Mouse (Mus musculus): ENCODE measurements around the gene Nat8f4. TPM values are rescaled to one million over a fixed set of nuclear protein-coding genes. Genes with fewer than 3 reads are reported as not detected.
A peak's percentile ranks its signal among the peaks of the same experiment; 100 is the strongest.
"Not testable (repeated sequence)": the region's sequence is repeated elsewhere in the genome, so short reads cannot be mapped to it uniquely, and the experiment has no call there.

The Nat8f4 gene
- total RNA-seq (2021), result 1 to 10 TPM; 7.9 to 8.6 TPM

DNA sequence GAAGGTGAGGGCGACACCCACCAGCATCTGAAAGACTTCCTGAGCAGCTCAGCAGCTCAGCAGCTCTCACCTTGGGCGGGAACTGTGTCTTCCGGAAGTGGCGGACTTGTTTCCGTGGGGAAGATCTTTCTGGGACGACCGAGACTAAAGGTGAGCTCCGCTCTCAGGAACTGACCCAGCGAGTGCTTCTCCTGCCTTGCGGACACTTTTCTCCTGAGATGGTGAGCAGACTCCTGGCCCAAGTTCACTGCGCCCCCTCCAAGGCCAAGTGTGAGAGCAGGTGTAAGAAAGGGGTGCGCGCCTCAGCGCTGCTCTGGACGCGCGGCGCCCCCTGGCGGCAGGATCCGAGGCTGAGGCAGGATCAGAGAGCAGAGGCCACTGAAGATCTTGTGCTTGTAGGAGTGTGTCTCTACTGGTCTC lies at the start of gene Nat8f4:
TSS of gene Nat8f4 (minus strand) at position 243 of the 420 bp plus-strand sequence.
- peak; percentile 83 for DNase-seq (ENCODE audit: extremely low spot score in 1 of 2, low spot score in 1 of 2)

DNA sequence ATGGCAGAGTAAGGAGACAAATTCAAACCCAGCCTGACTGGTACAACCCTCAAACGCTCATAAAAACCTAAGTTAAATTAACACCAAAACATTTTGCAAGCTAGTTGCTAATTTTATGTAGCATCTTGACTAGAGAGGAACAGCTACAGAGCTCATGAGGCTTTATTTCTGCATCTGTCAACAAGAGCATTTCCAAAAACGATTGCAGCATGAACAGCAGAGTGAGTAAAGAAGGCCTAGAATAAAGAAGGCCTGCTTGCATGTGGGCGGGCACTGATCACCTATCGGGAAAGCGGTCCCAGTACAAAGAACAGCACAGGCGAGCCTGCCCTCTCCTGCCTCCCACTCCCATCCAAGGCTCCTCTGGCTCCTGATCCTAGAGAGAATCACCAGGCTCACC lies 43.9 kb upstream of the Nat8f4 start:
- DNase-seq (ENCODE audit: extremely low spot score in 1 of 2, low spot score in 1 of 2), result no peak

DNA sequence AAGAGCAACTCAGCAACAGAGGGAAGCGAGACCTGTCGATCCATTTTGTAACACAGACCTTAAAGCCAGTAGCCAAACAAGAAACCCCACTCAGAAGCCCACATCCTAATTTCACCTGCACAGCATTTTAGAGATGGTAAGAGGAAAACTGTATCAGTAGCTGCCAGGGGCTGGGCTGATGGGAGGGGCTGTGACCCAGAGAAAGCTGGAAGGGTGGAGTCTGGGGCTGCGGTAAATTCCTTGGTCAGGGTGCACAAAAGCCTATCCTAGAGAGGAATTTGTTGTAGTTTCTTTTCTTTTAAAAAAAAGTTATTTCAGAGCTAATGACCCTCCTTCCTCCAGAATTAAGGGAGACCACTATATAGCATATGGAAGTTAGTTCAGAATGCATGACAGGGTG lies 37.8 kb upstream of the Nat8f4 start:
- DNase-seq (ENCODE audit: extremely low spot score in 1 of 2, low spot score in 1 of 2), result no peak

DNA sequence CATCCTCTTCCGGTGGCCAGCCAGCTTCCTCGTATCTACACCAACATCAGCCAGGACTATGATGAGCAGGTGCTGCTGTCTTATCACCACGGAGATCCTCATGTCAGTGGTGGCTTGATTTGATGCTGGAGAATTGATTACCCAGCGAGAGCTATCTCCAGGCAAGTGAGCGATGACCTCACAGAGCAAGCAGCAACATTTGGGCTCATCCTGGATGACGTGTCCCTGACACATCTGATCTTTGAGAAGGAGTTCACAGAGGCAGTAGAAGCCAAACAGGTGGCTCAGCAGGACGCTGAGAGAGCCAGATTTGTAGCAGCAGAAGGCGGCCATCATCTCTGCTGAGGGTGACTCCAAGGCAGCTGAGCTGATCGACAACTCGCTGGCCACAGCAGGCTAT lies 34.0 kb upstream of the Nat8f4 start:
- DNase-seq (ENCODE audit: extremely low spot score in 1 of 2, low spot score in 1 of 2), result no peak

DNA sequence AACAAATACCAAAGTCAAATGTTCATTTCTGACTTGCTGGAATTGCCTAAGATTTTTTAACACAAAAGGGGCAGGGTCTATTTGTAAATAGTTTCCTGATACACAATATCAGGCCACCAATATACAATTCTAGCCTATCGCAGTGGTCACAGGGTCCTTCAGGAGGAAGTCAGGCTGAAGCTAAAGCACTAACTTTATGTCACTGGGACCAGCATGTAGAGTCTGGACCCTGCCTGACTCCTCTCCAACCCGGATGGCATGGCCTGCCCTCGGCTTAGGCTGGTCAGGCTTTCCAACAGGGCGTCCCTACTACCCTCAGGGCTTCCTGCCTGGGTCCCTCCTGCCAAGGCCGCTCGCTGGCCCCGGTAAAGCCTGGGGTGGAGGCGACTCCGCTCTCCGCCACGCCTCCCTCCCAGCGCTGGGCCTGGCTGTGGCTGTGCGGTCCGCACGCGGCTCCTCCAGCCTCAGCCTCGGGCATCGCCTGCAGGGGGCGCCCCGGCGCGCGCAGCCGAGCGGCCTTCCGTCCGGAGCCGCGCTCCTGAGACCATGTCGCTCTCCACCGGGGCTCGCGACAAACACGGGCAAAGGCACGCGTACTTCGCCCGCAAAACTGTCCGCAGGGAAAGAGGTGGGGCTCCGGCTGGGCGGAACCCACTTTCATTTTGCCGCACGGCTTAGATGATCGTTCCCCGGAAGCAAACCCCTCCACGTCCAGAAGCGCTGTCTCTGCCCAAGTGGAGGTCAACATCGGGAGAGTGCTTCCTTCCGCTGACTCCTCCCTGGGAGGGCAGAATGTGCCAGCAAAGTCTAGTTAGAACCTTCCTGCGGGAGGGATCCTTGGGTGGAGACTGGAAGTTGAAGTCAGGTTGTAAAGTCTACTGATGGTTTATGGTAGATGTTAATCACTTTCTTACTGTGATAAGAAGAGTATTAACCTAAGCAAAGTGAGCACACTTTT lies 32.1 kb upstream of the Nat8f4 start:
- peak; percentile 66 to 74 for DNase-seq (ENCODE audit: extremely low spot score in 1 of 2, low spot score in 1 of 2)

GRCm38 (mm10) chr6:85935646-85936045 lies 31.0 kb upstream of the Nat8f4 start:
- DNase-seq (ENCODE audit: extremely low spot score in 1 of 2, low spot score in 1 of 2), result no peak

- DNase-seq (ENCODE audit: extremely low spot score in 1 of 2, low spot score in 1 of 2), result no peak
These were observed 29.4 kb upstream of the Nat8f4 start for GRCm38 (mm10) chr6:85934047-85934446.

- no peak for DNase-seq (ENCODE audit: extremely low spot score in 1 of 2, low spot score in 1 of 2)
These were observed 24.6 kb upstream of the Nat8f4 start for GRCm38 (mm10) chr6:85929312-85929711.

- DNase-seq (ENCODE audit: extremely low spot score in 1 of 2, low spot score in 1 of 2), result no peak
These were observed 23.1 kb upstream of the Nat8f4 start for GRCm38 (mm10) chr6:85927476-85928464.

GRCm38 (mm10) chr6:85926709-85927108 lies 22.0 kb upstream of the Nat8f4 start:
- DNase-seq (ENCODE audit: extremely low spot score in 1 of 2, low spot score in 1 of 2), result no peak

DNA sequence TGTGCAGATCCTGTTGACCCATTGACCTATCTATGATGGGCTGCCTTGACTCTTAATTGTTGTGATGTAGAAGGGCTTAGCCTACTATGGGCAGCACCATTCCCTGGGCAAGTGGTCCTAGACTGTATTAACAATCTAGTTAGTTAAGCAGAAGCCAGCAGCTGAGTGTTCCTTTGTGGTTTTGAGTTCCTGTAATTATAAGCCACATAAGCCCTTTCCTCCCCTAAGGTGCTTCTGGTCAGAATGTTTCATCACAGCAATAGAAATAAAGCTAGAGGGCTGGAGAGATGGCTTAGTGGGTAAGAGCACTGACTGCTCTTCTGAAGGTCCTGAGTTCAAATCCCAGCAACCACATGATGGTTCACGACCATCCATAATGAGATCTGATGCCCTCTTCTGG lies 19.0 kb upstream of the Nat8f4 start:
- DNase-seq (ENCODE audit: extremely low spot score in 1 of 2, low spot score in 1 of 2), result no peak

DNA sequence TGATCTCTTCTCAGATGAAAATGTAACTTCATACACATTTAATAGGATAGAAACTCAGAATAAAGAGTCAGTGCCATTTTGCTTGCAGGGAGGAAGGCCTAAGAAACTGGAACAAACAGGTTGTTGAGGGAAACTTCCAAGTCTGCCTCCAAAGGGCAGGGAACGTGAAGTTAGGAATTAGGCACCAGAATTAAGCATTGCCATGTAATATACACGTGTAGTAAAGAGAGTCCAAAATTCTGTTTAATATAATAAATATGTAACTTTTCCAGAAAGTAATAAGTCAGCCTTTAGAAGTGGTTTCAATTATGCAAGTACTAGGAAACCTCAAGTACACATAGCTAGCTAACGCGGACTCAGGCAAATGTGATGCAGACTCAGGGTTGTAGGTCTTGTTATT lies 14.7 kb upstream of the Nat8f4 start:
- no peak for DNase-seq (ENCODE audit: extremely low spot score in 1 of 2, low spot score in 1 of 2)

DNA sequence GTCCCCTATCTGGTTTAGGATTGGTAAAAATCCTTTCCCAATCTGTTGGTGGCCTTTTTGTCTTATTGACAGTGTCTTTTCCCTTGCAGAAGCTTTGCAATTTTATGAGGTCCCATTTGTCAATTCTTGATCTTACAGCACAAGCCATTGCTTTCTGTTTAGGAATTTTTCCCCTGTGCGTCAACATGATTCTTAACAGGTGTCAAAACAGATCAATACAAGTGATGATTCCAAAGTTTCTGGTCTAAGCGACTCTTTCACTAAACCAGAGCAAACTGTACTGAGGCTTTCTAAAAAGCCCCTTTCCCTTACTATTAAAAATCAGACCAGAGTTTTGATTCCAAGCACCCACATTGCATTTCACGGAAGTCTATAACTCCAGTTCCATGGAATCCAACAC lies 13.7 kb upstream of the Nat8f4 start:
- not testable (repeated sequence) for DNase-seq (ENCODE audit: extremely low spot score in 1 of 2, low spot score in 1 of 2)

- no peak for DNase-seq (ENCODE audit: extremely low spot score in 1 of 2, low spot score in 1 of 2)
These were observed 11.9 kb upstream of the Nat8f4 start for GRCm38 (mm10) chr6:85916596-85916995.

DNA sequence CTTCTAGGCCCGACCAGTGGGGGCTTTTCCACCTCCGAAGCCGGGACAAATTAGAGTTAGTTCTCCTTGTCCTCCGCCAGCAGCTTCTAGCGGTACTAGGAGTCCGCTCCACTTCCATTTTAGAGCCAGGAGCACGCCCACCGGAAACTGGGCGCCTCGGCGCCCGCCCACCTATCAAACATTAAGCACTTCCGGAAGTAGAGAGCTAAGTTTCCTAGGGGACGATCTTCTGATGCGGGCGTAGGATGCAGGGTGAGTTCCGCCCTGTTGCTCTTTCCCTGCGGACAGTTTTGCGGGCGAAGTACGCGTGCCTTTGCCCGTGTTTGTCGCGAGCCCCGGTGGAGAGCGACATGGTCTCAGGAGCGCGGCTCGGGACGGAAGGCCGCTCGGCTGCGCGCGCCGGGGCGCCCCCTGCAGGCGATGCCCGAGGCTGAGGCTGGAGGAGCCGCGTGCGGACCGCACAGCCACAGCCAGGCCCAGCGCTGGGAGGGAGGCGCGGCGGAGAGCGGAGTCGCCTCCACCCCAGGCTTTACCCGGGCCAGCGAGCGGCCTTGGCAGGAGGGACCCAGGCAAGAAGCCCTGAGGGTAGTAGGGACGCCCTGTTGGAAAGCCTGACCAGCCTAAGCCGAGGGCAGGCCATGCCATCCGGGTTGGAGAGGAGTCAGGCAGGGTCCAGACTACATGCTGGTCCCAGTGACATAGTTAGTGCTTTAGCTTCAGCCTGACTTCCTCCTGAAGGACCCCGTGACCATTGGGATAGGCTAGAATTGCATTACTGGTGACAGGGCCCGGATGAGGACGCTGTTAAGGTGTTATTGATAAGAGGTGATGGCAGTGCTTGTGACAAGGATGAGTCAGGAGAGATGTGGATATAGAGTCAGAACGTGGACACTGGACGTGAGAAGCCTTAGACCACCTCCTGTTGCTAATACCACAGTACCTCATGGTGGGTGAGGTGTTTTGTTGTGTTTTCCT lies 11.1 kb upstream of the Nat8f4 start, which contains the start of gene Nat8f1:
TSS of gene Nat8f1 (minus strand) at position 149 of the 975 bp plus-strand sequence.
- peak; percentile 65 to 83 for DNase-seq (ENCODE audit: extremely low spot score in 1 of 2, low spot score in 1 of 2)

- no peak for DNase-seq (ENCODE audit: extremely low spot score in 1 of 2, low spot score in 1 of 2)
These were observed 10.5 kb upstream of the Nat8f4 start for GRCm38 (mm10) chr6:85915141-85915538.

GRCm38 (mm10) chr6:85911587-85911986 lies 6.9 kb upstream of the Nat8f4 start, which contains the start of gene Tprkb:
TSS of gene Tprkb (plus strand) at chr6:85911865.
- no peak for DNase-seq (ENCODE audit: extremely low spot score in 1 of 2, low spot score in 1 of 2)

GRCm38 (mm10) chr6:85909704-85910103 lies 5.0 kb upstream of the Nat8f4 start:
- DNase-seq (ENCODE audit: extremely low spot score in 1 of 2, low spot score in 1 of 2), result no peak

- no peak for DNase-seq (ENCODE audit: extremely low spot score in 1 of 2, low spot score in 1 of 2)
These were observed 3.7 kb upstream of the Nat8f4 start for GRCm38 (mm10) chr6:85908341-85908740.
